Mouse (Mus musculus) urinary bladder, adult 18-20 months (tissue): Measurements from ENCODE around the gene Tgfbr3.

Source experiments
- DNase-seq, 2 experiments: peaks; one replicate each; pipeline ENCODE4 v3.0.0; 2022; ENCODE audit warnings: low spot score in 2 of 2, mixed read lengths in 2 of 2

Gene Tgfbr3

DNA sequence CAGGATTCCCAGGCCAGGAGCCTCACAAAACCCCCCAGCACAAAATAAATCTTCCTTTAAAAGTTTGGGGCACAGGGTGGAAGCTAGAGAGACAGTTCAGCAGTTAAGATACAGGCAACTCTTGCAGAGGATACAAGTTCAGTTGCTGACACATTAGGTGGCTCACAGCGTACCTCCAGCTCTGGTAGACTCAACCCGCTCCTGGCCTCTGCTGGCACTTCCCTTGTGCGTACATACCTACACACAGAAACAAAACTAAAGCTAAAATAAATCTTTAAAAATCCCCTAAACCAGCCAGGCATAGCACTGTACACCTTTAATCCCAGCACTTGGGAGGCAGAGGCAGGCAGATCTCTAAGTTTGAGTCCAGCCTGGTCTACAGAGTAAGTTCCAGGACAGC is 211.1 kb downstream of the Tgfbr3 start:
- no peak for DNase-seq

DNA sequence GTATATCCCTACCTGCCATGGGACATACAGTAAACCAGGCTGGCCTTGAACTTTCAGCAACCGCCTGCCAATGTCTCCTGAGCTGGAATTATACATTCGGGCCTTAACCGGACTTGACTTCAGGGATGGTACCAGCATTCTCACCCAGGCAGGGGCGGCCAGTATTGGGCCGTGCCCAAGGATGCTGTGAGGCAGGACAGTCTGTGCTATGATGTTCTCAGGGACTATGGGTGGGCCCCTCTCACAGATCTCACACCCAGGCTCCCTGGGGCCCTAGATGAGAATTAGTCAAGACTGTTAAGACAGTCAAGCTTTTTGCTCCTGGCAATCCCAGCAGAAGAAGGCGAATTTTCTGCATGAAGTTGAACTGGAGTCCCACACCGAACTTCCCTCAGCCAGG is 211.5 kb downstream of the Tgfbr3 start:
- no peak for DNase-seq

DNA sequence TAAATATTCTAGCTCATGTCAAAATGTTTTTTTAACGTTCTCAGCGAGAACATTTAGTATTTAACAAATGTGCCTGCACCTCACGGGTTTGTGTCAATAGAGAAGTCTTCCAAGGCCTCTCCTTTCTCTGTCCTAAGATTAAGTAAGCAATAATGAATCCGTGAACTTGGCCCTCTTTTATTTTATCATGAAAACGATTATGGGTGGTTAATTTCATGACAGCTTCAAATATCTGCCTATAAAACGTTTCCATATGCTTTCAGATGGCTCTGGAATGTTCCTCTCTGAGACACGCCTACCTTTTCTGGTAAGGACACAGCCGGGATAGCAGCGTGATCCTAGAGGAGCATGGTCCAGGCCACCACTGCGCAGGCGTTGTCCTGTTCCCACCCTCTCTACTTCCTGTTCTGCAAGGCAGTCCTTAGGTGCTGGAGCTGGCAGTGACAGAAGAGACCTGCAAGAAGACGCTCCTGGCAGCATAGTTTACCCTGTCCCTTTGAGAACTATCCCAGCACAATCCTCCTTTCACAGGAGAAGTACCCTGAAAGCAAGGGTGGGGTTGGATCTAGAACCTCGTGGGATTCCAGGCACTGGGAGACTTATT is 214.3 kb downstream of the Tgfbr3 start:
- DNase-seq = no peak

DNA sequence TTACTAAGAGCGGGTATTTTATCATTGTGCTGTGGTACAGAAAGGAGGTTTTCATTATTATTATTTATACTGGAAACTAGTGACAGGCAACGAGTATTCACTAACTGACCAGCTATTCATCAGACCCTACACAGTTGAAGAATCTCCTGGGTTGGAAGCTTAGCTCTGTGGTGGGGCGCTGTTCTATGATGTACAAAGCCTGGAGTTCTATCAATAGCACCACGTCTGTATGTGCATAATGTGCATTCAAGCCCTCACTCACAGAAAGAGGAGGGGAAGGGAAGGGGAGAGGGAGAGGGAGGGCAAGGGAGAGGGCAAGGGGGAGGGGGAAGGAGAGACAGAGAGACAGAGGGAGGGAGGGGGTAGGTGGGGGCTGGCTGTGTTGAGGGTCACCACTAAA is 215.1 kb downstream of the Tgfbr3 start:
- no peak for DNase-seq

DNA sequence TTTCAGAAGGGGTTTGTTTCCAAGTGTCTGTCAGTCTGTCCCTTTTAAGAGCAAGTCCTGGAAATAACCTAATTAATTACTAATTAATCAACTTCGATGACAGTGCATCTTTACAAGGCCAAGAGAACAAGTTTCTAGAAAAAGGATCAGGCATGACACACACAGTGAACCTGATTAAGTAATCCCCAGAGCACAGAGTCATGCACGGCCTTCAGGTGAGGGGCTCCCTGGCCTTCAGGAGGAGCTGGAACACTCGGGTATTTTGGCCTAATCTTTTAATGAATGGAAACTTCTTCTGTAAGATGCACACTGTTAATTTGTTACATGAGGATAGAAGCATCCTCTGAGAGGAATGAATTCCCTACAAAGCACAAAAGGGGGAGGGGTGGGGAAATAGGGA is 215.9 kb downstream of the Tgfbr3 start:
- DNase-seq = no peak

DNA sequence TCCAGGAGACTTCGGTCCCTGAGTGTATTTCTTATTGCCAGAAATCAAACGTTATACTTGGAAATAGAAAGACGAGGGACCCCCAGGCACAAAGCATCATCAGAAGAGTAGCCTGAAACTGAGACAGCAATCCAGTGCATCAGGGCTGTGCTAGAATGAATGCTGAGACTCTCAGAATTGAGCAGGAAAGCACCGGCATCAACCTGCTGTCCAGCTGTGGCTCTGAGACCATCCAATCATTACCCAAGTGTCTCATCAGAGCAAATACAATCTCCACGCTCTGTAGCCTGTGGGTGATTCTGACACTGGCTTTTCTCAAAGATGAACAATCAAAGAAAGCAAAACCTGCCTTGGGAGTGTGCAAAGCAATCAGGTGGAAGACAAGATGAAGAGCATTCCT is 221.3 kb downstream of the Tgfbr3 start:
- no peak for DNase-seq

DNA sequence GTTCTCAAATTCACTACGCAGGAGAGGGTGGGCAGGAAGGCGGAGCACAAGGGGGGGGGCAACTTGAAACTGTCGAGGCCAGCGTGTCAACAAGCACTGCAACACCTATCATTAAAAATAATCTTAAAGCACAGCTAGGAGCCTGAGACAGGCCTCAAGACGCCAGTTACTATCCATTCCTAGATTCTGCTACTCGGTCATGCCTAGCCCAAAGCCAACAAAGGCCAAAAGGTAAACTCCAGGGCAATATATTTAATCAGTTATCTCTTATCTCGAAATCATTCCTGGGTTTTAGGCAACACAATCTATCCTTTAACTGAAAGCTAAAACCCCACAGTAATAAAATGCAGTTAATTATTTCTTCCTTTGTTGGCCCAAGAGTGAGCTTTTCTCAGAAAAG is 221.9 kb downstream of the Tgfbr3 start:
- DNase-seq = no peak

DNA sequence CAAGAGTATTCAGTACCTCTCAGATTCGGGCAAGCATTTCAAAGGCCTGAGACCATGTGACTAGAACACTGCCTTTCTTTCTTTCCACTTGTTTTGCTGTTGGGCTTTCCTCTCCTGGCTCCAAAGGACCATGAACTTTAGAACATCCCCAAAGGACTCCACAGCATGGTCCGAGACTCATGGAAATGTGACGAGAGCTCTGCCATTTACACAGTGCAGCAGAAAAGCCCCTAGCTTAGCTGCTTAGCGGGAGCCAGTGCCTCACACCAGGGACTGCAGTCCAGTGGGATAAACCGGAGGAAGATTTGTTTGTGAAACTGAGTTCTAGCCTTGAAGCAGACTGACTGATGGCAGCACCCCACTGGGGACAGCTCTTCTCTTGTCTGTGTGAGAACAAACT is 224.5 kb downstream of the Tgfbr3 start:
- DNase-seq = no peak

DNA sequence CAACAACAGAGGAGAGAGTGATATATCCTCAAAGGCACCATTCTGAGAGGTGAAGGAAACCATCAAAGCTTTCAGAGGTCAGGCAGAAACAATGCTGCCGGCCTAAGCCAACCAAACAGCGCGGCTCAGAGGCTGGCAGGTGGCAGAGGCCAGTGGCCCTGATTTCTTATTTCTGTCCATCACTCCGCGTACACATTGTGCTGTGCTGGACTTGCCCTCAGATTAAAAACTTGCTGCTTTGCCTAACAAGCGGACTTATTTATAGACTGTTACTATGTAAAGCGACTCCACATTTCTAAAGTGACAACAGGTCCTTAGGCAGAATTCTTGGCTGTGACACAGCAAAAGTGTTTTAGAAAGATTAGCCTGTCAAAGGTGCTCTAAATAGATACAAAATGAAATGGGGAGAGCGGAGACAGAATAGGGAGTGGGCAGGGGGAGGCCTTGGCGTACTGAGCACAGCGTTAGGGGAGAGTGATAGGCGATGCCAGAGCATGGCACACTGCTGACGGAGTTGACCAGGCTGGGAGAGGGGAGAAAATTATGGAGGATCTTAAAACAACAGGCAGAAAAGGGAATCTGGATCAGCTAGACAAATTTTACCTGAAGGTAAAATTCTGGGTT is 227.1 kb downstream of the Tgfbr3 start:
- DNase-seq = no peak

DNA sequence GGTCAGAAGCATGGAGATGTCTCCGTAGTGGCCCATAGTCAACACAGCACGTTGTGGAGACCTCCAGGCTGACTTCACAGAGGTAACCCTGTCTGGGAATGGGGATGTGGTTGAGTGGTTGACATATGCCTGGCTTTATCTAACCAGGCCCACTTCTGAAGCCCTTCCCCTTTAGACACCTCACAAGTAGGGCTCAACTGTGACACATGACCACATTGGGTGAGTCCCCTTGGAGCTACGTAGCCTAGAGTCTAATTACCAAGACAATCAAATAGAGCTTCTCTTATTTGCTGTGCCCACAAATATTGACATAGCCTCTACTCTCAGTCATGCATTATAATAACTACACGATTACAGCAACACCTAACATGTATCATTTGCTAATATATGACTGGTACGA is 229.9 kb downstream of the Tgfbr3 start:
- no peak for DNase-seq

DNA sequence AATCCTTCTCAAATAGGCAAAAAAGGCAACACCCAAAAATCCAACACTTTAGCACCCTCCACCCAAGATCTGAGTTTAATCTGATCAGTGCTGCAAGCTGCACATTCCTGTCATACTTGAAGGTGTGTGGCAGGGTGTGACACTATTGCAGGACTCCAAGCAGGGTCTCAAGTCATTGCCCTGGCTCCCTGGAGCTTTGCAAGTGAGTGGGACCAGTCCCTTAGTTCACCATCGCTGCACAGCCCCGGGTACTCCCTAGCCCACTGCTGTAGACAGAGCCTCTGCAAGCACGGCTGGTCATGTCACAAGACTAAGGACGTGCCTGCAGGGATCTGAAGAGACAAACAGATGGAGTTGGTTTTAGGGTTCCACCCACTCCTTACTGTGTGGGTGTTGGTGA is 230.8 kb downstream of the Tgfbr3 start:
- no peak for DNase-seq
